Mouse (Mus musculus) adrenal gland, postnatal 14 days (tissue): ENCODE data around the gene Vps53. TPM values are rescaled to one million over a fixed set of nuclear protein-coding genes. Genes with fewer than 3 reads are reported as not detected.

Experiments used
- DNase-seq: peaks from one replicate; pipeline ENCODE4 v3.0.0; 2021; ENCODE audit warnings: mixed read lengths
- total RNA-seq: library from RNA; stranded (reverse); gene quantifications from 2 replicates; pipeline ENCODE4 v1.2.3, GENCODE M21; 2021

Gene Vps53
- total RNA-seq, 1 experiment from 2014 or later: 39.5 TPM

DNA sequence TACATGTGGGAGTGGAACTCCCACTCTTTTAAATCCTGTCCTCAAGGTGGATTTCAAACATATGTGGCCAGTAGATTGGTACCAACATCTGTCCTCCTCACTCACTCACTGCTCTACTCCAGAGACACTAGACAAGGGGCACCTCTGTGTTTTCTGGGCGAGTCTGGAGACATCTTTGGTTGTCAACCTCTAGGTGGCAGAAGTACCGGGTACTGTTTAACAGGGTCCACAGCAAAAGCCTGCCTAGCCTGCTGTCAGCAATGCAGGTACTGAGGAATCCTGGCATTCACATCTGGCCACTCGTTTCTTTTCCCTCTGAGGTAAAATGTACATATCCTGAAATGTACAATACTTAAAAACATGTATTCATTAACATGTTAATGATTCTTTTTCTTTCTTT, 123.0 kb downstream of the Vps53 start:
- no peak for DNase-seq

DNA sequence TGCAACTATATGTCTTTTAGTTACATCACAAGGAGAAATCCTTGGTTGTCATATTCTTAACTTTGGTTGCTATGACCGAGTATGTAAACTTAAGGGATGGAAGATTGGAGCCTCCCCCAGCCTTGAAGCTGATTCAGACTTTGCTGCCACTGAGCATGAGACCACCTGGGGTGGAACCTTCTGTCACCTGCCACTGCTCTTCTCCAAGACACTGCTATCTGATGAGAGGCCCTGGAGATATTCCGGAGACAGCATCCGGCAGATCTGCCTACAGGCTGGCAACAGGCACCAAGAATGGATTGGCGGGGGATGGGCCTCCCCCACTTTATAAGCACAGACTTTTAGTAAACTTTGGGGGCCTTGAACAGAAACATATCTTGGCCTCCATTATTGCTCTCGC, 127.0 kb downstream of the Vps53 start:
- no peak for DNase-seq

DNA sequence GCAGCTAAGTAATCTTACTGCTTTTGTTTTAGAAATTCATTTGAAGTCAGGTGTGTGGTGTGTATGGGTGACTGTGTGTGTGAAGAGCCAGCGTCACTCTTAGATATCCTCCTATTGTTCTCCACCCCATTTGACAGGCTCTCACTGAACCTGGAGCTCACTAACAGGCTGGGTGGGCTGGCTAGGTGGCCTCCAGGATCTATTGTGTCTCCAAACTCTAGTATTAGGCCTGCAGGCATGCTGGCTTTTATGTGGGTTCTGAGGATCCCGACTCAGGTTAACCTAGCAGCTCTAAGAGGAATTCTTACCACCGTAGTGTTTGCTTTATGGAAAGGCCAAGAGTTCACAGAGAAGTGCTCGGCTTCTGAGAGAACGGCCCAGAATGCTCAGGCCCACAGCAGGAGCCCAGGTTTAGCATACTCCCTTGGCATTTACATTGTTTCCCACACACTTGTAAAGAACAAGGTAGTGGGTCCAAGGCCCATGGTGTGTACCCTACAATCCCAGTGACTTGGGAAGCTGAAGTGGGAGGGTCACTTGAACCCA, 128.4 kb downstream of the Vps53 start:
- no peak for DNase-seq

DNA sequence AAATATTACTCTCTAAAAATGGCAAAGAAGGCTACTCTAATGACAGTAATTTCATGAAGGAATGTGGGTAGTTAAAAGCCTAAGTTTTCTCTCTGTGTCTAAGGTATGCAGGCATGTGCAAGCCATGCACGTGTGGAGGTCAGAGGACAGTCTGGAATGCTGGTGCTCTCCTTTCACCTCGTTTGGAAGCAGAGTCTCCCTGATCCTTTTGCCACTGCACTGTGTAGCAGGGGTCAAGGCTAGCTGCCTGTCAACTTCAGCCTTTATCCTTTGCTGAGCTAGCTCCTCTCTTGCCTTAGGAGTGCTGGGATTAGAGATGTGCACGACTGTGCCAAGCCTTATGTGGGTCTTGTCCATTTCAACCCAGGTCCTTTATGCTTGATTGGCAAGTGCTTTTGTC, 128.9 kb downstream of the Vps53 start:
- DNase-seq: no peak

DNA sequence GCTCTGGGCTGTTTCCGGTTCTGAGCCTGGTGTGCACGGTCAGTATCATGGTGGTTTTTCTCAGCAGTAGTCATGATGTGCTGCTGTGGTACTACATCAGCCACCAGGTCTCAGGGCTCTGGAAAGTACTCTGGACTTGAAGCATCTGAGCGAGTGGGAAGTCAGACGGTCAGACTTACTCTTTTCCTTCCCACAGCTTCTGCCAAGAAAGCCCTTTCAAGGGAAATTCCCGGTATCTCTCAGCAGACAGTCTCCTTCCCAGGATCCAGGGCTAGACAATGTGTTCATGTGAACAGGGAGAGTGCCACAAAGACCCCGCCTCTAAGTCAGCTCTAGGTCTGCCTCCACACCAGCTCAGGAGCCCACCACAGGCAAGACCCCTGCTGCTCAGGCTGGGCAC, 134.1 kb downstream of the Vps53 start:
- no peak for DNase-seq

DNA sequence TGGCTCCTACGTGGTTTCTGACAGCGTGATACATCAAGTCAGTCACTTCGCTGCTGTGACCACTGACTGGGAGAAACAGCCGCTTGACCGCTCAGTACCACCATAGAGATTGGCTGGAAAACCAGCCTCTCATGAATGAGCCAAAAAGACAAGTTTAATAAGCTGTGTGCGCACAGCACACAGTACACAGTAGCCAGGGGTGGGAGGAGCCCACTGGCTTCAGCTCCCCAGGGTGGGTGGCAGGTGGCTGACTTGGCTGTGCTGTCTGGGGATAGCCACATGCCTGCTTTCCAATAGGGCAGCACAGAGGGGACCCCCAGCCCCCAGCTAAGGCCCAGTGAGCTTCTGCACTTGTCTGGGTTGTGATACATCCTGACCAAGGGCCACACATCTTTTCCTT, 135.0 kb downstream of the Vps53 start:
- DNase-seq: no peak

DNA sequence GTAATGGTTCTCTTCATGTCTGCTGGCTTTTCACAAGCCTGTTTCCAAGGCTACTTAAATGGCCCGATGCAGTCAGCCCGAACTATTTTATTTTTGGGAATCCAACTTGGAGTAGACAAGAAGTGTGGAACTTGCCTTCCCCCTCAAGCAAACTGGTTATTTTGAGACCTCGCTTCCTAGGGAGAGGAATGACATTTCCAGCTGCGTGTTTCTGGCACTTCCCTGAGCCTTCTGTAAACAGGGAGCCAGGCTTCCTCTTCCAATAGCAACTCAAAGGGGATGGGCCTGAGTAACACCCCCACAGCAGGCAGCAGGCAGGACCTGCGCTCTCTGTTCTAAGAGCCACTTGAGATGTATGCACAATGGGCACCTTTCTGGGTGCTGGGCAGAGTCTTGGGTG, 136.6 kb downstream of the Vps53 start:
- peak; percentile 39 for DNase-seq

DNA sequence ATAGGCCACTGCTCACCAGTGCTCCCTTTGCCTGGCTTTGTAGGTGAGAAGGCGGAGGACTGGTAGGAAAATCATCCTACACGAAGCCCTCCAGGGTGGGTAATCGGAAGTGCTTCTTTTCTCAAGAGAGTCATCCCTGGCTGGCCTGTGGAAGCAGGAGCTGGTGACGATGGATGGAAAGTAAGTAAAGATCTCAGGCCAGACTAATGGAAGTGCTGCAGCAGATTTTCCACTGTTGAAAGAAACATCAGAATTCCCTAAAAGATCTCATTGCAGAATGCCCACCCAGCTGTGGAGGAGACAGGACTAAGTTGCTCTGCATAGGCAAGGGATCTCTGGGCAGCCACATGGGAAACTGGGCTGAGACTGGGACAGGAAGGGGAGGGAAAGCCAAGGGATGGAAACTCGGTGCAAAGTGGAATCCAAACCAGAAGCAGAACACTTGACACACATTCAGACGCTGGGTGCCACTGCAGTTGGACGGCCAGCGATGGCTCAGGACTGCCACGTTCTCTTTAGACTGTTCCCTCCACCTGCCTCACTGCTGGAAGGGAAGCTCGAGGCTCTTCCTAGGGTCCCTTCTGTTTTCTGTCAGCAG, 137.3 kb downstream of the Vps53 start:
- DNase-seq: no peak

DNA sequence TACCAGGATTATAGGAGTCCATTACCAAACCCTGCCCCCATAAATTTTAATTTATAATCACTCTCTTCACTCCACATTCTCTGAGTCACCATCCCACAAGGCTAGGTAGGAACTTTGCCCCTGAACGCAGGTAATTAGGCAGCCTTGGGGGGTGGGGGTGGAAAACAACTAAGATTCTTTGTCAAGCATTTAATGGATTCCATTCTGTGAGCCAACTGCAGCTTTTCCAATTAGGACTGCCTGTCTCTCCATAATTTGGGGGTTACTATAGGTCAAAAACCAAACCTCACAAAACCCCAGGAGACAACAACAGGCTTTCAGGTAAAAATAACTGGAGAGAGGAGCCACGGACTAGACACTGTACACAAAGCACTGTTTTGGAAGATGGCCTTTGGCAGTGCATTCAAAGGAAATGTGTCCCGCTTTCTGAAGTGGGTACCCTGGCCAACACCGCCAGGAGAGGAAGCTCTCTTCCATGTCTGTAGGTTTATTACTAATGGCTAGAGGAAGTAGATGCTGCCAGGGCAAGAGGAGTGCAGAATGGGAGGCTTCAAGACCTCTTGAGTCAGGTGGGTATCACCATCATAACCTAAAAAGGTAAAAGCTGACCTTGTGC, 138.6 kb downstream of the Vps53 start:
- DNase-seq: no peak

DNA sequence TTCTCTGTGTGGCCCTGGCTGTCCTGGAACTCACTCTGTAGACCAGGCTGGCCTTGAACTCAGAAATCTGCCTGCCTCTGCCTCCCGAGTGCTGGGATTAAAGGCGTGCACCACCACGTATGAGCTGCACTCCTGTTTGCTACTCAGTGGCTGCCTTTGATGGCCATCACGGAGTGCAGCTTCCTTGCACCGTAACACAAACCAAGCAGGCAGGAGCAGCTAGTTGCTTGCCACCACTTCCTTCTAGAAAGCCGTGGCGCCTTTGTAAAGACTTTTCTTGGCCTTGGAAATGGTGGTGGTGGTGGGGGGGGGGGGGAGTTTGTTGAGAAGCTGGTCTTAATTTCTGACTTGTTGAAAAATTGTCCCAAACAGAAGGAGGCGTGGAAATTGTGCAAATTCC, 139.3 kb downstream of the Vps53 start:
- DNase-seq: no peak

DNA sequence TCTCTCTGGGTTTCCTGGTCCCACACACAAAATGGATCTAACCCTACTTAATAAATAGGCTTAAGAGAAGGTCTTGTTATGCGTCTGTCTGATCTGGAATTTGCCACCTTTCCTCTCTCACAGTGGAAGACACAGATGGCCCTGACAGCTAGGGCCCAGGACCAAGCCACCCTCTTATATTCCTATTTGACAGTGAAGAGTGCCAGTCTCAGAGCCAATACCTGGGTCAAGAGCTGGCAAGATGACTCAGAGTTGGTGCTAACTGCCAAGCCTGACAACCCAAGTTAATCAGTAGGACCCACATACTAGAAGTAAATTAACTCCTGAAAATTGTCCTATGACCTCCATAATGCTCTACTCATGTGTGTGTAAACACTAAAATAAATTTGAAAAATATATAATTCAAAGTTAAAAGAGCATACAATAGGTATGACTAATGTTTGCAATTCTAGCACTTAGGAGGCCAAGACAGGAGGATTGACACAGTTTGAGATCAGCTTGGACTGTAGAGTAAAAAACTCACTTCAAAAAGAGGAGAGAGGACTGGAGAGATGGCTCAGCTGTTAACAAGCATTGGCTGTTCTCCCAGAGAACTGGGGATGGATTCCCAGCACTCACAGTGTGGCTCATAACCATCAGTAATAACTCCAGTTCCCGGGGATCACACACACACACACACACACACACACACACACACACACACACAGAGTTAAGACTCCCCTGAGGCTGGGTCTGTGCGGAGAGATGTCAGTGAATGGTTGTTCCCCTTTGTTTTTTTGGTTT, 140.0 kb downstream of the Vps53 start:
- DNase-seq: no peak

DNA sequence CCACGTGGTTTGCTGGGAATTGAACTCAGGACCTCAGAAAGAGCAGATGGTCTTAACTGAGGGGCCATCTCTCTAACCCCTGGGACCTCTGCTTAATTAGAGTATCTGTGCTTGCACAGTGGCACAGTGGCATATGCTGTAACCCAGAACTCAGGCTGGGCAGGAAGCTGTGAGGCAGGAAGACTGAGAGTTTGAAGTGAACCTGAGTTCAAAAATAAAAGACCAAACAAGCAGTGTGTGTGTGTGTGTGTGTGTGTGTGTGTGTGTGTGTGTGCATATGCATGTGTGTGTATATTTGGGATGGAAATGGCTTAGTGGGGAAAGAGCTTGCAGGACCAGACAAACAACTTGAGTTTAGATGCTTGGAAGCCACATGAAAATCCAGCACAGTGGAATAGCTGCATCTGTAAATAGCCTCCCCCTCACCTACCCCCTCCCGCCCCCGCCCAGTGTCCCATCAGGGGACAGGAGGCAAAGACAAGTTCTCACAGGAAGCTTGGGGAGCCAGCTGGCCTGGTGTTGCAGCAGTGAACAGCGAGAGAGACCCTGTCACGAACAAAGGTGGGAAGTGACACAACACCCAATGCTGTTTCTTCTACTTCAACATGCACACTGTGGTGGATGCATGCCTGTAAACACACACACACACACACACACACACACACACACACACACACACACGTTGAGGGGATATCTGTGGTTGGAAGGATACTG, 141.7 kb downstream of the Vps53 start:
- DNase-seq: no peak

DNA sequence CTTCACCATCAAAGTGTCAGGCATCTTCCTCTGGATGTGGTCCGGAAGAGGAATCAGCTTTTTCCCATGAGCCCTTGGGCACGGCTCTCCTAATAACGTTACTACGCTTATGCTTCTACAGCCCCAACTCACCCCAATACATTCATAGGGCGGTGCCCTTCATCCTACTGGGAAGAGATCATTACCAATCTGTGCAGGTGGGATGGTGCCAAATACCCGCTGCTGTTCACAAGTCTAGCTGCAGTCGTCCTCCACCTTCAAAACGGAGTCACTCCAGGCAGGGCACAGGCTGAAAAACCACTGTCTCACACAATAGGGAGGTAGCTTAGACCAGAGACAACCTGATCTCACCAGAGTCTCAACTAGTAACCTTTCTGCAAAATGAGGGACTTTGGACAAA, 144.3 kb downstream of the Vps53 start:
- no peak for DNase-seq

DNA sequence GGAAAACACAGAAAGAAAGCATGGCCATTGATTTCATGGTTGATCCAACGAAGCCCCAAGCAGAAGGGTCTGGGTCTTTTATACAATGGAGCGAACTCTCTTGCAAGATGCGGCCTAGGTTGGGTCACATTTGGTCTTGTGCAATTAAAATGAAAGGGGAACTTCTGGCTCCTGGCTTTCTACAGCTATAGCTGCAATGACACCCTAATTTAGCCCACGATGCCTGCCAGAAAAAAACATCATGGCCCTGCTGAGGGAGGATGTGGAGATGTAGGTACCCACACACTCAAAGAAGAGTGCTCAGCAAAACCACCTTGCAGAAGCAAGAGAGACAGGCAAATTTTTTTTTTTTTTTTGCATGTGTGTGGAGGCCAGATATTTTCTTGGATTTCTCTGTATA, 145.6 kb downstream of the Vps53 start:
- DNase-seq: no peak

DNA sequence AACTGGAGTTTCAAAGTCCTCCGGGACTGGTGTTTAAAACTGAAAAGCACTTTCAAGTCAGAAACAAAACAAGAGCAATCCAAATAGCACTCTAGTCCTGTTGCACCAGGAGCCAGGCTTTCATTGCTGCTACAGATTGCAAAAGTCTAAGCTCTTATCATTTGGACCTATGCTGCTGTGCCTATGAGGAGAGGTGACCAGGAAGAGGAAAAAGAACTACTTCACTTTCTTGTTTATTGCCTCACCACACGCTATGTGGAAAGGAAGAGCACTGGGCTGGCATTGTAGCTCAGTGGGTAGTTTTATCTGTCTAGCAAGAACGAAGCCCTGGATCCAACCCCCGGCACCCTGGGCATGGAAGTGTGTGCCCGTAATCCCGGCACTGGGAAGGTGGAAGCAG, 146.1 kb downstream of the Vps53 start:
- DNase-seq: no peak

DNA sequence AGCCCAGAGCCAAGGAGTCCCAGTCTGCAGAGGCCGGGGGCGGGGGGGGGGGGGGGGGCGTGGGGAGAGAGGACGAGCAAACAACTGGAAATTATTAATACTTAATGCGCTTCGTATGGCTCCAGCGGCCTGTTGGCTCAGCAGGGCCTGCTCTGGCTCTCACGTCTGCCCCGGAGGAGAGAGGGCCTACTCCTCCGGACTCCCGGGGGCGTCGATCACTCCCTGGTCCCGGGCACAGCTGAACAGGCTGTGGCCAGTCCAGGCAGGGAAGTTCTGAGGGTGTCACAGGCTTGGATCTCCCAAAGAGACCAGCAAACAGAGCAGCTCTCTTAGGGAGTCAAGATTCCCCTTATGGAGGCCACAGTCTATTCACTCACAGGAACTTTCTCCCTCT, 151.4 kb downstream of the Vps53 start:
- DNase-seq: peak; percentile 54

DNA sequence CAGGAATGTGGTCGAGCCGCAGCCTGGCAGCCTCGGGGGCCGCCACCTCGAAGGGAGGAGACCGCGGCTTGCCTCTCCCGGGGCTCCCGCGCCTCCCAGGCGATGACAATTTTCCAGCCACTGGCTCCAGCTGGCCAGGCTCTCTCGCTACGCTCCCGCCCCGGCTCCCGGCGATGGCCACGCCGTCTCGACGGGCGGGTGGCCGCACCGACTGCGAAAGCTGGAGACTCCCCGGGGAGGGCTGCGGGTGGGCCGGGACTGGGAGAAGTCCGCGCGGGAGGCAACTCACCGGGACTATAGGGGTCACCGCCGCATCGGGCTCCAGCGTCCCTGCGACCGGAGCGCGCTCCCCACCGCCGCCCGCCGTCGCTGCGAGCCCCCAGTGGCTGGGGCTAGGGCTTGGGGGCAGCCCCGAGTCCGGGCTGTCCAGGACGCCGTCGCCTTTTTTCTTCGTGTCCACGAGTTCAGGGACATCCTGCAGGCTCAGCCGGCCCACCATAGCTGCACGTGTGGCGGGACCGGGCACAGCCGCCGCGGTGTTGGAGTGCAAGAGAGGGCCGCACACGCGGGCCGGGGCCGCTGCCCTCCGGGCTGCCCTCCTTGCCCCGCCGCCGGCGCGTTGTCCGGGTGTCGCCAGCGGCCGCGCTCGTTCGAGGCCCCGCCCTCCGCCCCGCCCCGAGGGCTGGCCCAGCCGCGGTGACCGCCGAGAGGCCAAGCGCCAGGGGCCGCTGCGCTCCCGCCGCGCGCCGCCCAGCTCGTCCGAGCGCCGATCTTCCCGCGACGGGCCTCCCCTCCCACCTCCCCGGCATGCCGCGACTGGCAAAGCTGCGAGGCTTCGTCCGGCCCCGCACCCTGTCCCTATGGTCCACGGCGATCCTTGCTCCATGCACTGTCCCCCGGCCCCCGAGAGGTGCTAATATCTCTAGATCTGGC, 152.0 kb downstream of the Vps53 start, which contains the start of gene Rflnb:
Gene Rflnb (minus strand): TSS at position 644 of the 933 bp plus-strand sequence.
- DNase-seq: peak; percentile 96

DNA sequence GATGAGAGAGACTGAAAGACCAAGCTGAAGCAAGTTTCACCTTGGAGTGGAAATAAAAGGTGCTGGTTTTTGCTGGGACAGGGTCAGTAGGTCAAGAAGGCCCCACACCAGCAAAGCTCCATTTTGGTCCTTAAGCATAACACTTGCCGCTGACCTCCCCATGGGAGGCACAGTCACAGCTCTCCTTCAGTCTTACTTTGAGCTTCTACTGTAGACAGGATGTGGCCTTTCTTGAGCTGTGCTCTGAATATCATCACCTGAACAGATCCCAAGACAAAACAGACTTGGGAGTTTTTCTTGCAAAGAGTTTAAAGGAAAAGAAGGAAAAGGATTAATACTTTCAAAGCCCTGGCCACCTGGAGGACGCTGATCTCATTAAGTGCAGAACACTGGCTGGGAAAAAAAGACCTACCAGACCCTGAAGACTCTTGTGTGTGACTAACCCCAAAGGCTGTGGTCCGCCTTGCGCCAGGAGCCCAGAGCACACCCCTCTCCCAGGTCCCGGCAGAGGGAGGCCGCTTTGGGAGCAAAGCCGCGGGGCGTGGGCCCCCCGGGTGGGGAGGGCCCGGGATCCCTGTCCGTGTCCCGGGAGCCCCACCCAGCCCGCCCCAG, 152.8 kb downstream of the Vps53 start:
- no peak for DNase-seq

DNA sequence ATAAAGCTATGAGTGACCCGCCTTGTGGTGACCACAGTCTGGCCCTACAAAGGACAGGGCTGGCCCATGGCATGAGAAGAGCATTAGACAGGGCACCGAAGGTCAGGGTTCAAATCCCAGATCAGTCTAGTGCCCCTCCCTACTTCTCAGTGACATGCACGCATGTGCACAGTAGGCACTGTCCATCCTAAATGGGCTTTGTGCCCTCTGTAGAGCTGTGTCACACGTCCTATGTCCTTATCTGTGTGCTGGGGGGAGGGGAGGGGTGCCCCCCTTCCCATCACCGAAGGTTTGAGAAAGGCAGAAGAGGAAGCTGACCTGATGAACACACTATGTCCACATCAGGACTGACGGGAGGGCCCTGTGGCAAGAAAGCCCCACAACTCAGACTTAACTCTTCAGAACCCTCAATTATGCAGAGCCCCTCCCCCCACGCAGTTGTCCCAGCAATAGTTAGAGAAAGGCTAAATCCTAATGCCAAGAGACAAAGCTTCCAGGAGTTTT, 154.3 kb downstream of the Vps53 start:
- DNase-seq: no peak

DNA sequence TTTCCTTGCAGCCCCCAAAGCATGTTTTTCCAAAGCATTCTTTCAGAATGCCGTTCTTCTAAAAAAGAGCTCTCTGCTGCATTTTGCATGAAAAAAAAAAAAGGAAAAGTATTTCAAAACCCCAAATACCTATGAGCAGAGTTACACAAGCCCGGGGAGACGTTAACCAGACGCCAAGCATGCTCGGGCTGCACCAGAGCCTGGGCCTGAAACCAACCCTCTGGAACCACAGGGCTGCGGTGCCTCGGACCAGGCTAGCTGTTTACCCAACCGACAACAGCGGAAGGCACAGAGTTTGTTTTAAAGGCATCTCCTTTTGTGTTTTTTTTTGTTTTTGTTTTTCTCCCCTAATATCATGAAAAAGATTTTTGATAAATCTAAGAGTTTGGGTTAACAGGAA, 158.5 kb downstream of the Vps53 start:
- peak; percentile 53 for DNase-seq

DNA sequence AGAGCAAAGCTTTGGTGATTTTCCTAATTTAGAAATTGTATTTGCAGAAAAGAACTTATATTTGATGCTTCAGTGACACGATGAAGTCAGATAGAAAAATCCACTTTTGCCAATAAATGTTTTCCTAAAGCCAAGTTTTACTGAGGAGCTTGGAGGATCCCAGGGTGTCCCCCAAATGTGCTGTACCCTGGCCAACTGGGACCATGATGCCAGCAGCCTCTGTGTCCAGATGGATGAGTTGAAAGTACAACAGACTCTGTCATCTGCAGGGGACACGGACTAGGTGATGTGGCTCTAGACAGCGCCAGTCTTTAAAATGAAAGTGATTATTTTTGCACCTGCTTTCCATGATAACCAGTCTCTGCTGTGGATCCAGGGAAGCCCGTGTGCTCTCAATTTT, 159.6 kb downstream of the Vps53 start:
- DNase-seq: no peak
